Mouse (Mus musculus): ENCODE data around the gene Ankfn1.

Gene Ankfn1

DNA sequence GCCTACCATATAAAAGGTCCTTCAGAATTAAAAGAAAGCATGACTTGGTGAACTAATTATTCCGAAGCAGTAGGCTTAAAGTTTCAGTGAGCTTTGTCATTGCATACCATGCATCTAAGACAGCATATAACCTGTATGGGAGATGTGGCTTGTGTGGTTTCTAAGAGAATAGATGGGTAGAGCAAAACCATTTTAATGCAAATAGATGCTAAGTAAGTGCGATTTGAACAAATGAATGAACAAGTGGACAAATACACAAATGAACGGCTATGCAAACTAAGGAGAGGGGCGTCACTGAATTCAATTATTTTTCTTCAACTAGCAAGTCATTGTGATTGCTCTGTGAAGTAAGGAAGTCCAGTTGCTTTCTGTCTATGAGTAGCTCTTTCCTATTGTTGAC, 198.3 kb downstream of the Ankfn1 start:
- no peak for DNase-seq (ENCODE audit: low spot score in 2 of 2)

DNA sequence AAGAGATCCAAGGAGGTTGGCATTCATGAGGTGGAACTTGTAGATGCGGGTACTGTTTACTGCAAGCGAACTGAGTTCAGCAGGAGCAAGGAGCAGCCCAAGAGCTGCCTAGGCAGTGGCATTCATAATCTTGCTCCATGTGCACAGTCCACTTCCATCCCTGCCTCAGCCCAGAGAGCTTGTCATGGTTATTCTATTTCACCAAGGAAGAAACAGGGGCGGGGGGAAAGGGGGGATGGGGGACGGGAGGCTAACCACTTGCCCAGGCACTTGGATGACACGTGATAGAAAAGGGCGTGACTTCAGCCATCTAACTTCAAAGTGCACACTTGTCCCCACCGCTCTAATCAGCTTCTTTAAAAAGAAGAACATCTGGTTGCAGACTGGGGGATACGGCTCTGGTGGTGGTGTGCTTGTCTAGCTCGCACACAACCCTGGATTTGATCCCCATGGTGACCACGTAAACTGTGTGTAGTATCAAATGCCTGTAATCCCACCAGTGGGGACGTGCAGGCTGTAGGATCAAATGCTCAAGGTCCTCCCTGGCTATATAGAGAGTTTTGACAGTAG, 203.1 kb downstream of the Ankfn1 start:
- no peak for DNase-seq (ENCODE audit: low spot score in 2 of 2)

DNA sequence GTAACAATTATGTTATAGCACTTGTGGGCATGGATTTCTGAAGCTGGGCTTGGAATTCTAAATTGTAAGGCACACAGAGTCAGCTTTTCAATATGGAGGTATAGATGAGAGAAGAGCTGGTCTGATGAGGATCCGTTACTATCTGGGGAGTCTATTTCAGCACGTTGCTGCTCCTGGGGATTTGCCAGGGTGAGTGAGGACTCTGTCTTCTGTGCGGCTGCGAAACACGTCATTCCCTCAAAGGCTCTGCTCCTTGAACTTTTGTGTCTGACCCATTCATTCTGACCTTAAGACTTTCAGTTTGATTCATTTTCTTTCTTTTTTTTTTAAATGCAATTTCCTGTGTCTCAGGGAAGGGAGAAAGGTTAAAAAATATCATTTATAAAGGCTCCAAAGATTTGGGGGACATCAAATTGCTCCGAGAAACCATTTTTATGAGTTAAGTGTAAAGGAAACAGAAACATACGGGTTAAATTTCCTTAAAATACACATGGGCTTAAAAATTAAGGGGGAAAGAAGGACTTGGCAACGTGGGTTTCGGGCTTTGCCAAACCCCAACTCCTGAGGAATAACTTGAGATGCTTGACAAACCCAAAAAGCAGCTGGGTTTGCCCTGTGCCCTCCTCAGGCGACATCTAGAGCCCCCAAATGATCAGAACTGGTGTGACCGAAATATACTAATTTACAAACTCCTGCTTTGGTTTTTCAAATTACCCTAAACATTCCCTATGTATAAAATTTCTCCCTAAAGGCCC, 207.9 kb downstream of the Ankfn1 start:
- no peak for DNase-seq (ENCODE audit: low spot score in 2 of 2)

DNA sequence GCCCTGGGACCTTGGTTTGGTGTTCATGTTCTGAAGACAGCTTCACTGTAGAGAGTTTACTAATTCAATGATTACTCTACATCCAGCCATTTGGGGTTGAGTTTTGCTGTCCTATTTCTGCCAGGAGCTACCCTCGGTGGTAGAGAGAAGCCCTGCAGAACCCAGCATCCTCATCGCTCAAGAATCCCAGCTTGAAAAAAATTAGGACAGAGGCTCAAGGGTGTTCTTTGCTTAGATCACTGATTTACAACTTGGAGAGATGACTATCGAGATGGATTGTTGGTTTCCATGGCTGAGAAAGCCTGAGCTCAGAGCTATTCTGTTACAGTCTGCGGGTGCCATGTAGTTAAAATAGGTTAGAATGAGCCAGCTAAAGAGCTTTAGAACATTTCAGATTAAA, 209.2 kb downstream of the Ankfn1 start:
- no peak for DNase-seq (ENCODE audit: low spot score in 2 of 2)

DNA sequence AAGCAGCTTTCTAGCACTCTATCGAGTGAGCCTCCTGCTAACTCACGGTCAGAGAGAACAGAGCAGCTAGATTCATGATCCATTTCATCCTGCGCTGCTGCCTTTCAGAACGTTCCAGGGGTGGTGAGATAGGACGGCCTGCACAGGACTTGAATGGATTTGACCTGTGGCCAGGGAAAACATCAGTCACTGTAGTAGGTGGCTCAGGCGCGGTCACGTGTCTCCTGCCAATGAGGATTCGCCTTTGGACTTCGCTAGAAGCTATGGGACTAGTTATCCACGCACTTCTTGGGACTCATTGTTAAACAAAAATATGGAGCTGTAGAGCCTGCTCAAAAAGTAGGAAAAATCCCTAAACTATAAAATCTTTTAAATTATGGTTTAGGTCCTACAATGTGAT, 226.0 kb downstream of the Ankfn1 start:
- no peak for DNase-seq (ENCODE audit: low spot score in 2 of 2)

DNA sequence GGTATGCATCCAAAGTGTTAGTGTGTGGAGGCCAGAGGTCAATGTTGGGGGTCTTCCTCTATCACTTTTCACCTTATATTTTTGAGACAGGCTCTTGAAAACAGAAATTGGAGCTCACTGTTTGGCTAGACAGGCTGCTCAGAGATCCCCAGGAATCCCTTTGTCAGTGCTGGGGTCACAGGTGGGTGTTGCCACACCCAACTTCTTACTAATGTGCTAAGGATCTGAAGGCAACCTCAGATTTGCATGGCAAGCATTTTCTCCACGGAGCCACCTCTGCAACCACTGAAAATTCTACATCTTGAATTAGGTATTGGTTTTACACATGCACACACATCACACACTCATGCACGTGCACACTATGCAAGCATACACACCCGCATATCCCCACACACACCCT, 226.5 kb downstream of the Ankfn1 start:
- DNase-seq (ENCODE audit: low spot score in 2 of 2), result no peak

DNA sequence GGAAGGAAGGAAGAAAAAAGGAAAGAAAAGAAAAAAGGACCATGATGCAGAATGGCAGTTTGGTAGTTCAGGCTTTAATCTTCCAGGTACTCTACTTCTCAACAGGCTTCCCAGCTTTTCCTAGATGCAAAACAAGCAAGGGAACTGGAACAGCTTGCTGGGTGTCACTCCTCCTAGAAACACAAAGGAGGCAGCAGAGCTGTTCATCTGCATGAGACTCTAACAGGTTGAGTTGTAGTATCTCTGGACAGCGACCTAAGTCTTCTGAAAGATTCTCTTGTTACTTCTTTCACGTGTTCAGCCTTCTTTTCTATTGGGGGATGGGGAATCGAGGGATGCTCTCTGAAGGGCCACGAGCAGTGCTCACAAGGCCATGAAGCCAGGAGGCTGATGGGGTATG, 228.7 kb downstream of the Ankfn1 start:
- no peak for DNase-seq (ENCODE audit: low spot score in 2 of 2)

DNA sequence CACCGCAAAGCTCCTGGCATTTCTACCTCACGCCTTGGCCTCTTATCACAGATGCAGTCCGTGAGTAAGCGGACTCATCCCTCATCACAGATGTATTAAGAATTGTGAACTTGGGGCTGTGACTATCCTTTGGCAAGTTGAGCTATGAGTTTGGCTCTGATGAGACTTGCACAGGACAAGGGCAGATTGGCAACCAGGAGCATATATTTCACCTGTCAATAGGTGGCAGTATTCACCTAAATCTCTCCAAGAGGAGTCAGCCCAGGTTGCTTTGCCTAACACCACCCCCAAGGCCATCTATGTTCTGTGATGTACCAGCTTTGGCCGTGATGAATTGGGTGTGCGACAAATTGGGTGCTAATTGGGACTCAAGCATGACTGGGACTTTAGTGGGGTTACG, 231.3 kb downstream of the Ankfn1 start:
- peak in 1 of 2 experiments; percentile 35 for DNase-seq (ENCODE audit: low spot score in 2 of 2)

DNA sequence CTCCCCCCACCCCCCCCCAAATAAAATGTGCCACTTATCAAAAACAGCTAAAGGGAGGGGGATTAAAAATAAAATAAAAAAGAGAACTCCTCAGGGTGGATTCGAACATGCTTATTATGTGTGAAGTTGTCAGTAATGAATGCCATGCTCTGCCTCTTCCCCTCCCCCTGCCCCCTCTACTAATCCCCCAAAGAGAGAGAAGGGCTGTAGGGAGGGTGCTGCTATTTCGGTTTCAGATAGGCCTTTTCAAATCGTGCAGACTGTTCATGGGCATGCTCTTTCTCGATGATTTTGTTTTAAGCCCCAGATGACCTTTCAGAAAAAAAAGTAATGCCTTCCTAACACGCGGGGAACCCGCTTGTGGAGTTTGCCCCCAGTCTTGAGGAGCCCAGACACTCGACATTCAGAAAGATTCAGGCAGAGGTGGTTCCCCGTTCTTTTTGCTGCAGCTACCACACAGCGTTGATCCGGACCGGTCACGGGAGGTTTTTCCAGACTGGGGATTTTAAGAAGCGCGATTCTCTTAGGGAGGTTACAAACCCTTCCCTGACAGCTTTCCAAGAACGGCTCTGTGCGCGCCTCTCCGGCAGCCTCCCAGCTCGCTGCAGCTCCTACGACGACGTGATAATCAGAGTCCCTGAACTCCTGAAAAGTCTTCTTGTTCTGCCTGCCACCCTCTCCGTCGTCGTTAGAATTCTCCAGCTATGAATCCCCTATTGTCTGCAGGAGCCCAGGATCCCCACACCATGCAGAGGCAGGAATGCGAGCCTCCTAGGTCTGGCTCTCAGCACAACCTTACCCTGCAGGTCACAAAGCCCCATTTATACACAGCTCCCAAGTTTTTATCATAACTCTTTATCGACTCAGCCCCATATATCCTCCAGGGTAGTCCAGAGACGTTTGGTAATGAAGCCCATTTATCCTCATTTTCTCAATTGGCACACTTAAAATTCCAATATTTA, 232.3 kb downstream of the Ankfn1 start:
- no peak for DNase-seq (ENCODE audit: low spot score in 2 of 2)

DNA sequence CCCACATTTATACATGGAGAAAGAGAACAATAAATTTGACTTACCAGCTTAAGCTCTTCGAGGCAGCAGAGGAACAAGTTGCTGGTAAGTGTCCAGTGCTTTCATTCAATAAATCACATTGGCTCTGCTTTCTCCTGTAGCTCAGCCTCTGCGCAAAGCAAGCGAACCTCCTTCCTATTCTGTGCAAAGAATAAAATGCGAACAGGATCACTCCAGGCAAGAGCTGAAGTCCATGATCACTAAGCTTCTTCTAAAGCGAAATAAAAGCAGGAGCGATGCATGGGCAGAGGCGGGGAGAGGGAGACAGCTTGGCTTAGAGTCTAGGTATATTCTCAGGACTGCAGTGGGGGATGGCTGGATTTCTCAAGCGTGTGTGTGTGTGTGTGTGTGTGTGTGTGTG, 239.1 kb downstream of the Ankfn1 start:
- no peak for DNase-seq (ENCODE audit: low spot score in 2 of 2)

DNA sequence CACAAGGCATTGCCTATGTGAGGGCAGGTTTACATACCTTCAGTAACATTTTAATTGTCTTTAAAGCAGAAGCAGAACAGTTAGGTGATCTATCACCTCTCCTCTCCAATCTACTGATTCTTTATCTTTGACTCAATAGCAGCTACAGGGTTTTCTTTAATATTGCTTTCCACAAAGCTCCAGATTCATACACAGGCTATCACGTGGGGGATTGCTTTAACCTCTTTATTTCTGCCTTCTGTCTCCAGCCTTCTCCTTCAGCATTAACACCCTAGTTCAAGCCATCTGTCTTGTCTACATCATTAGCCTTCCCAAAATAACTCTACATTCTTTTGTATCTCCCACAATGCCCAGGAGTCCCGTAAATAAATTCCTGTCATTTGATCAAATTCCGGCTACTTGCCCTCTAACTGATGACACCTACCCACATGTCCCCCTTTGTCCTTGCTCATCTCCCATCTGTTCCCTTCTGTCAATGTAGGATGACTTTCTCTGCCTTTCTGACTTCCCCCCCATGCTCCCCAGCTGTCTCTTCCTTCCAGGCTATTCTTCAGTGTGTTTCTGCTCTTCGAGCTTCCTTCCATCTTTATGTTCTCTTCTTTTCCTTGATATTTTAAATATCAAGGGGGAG, 249.5 kb downstream of the Ankfn1 start:
- no peak for DNase-seq (ENCODE audit: low spot score in 2 of 2)

DNA sequence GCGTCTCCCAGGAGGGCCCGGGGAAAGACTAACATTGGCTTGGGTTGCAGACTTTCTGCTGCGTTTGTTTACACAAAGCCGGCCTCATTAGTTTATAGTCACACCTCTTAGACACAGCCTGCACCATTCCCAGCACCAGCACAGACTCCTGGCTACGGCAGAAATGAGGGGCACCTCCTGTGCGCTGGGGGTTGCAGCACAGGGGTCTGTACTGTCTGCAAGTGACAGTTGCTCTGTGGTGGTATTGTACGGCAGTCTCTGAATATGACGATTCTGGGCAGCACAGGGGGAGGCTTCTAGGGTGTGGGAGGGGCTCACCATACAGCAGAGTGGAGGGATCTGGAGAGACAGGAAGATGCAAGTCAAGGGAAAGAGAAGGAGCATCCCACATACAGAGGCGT, 262.0 kb downstream of the Ankfn1 start:
- no peak for DNase-seq (ENCODE audit: low spot score in 2 of 2)

DNA sequence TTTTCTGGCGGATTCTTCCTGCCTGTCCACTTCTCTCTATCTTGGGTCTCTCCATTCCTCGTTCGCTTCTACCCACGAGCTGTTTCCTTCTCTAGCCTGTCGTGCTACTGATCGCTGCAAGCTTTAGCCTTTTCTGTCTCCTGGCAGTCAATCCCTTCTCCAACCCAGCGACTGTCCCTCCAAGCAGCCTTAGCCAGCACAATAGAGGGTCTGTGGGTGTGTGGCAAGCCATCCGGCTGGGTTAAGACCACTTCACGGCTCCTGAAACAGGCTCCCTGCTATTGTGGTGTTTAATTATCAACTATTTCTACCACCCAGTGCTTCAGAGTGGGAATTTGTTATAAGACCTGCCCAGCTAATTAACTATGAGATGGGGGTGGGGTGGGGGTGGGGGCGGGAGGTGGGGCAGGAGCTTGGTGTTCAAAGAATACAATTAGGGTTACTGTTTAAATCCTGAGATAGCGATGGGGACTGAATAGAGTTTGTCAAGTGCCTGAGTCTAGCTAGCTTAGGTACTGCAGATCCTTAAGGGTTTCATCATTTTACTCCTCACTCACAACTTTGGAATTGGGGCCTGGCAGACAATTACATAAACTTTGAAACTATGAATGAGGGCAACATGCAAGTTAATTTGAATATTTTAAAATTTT, 268.7 kb downstream of the Ankfn1 start:
- no peak for DNase-seq (ENCODE audit: low spot score in 2 of 2)

DNA sequence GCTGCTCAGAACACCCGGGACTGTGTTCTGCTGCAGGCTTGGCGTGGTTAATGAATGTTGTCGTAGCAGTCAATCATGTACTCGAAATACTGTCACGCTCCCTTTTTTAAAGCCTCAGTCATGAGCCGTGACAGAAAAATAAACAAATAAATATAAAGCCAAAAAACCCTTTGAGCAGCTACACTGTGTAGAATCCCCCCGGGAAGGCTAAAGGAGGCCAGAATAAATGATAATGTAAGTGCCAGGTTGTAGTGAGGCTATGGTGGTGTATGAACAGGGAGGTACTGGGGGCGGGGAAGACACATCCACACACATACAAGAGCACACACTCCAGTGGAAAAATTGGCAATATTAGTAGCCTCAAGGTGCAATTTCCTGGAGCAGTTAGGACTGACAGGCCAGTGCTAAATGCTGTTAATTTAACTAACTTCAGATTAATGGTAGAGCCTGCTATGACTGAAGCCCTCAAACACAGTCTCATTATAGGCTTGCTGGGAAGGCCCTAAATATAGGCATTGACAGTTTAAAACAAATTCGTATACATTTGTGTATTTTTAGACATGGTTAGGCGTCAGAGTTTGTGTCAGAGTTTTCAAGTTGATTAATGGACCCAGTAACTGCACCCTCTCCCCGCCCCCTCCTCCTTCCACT, 270.7 kb downstream of the Ankfn1 start:
- DNase-seq (ENCODE audit: low spot score in 2 of 2), result no peak

DNA sequence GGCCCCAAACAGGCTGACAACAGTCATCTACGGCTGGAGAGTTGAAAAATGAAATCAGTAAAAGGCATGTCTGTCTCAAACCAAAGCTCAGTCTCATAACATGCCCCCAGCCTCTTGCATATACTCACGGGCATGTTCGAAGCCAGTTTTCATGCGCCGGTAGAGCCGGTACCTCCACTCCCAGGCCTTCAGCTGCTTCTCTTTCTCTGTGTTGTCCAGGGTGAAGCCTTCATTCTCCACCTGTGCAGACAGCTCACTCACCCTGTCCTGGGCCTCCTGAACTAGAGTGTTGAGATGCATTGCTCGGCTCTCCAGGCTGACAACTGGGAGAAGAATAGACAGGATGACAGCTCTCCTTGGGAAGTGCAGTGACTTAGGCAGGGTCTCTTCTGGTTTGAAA, 272.4 kb downstream of the Ankfn1 start:
- no peak for DNase-seq (ENCODE audit: low spot score in 2 of 2)

DNA sequence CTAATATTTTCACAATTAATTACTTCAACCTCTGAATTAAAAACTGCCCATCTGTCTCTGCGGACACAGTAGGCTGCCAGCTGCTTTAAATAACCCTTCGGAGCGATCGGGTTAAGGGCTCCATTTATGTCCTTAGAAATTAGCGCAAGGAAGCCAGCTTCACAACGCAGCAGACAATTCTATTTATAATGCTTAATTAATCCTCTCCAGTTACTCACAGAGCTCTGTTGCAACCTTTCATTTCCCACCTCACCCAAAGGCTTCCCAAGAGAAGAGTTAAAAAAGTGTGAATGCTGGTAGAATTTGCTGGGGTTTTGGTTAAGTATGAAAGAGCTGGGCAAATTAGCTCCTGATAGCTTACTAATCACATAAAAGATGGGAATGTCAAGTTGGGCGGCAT, 275.7 kb downstream of the Ankfn1 start:
- DNase-seq (ENCODE audit: low spot score in 2 of 2), result no peak

DNA sequence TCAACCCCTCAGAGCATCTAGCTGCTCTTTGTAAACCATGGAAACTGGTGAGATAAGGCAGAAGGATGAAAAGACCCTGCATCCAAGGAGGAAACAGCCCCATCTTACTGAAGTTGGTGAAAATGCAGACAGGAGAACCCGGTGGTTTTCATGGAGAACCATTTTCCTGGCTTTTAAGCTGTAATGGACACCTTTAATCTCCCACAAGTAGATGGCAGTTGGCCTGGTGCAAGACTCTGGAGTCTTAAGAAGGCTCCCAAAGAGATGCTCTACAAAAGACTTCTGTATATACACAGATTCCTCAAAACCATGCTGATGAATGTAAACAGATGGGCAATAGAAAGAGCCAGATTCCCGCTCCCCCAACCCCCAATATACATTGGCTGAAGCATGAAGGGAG, 276.5 kb downstream of the Ankfn1 start:
- no peak for DNase-seq (ENCODE audit: low spot score in 2 of 2)

DNA sequence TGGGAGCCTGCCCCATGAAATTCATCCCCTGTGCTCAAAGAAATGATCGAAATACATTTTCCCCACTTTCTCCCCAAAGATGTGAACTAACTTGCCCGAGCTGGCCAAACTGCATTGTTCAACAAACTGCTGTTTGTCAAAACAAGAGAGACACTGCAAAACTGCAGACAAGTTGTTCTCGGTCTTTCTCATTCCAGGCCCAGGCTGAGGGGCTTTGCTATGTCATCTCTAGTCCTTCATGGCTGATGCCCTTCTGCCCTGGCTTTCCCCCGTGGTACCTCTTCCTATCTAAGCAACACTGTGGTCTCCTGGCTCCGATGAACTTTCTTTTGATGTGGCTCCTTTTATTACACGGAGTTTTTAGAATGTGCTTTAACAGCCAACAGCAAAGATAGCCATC, 296.4 kb downstream of the Ankfn1 start:
- DNase-seq (ENCODE audit: low spot score in 2 of 2), result no peak

DNA sequence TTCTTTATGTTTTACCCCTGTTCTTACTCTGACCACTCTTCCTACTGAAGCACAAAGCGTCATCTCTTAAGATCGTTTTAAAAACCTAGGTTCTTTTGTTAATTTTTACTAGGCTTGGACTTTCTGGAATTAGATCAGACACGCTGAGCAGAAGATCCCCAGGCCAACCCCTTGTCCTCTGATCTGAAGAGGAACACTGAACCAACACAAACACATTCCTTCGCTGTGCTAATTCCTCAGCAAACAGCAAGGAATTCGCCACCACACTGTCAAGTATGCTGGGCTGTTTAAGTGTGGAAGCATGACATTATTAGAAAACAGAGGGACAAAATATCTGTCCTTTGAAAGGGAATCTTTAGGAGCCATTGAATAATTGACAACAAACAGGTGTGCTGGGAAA, 300.5 kb downstream of the Ankfn1 start:
- DNase-seq (ENCODE audit: low spot score in 2 of 2), result no peak

DNA sequence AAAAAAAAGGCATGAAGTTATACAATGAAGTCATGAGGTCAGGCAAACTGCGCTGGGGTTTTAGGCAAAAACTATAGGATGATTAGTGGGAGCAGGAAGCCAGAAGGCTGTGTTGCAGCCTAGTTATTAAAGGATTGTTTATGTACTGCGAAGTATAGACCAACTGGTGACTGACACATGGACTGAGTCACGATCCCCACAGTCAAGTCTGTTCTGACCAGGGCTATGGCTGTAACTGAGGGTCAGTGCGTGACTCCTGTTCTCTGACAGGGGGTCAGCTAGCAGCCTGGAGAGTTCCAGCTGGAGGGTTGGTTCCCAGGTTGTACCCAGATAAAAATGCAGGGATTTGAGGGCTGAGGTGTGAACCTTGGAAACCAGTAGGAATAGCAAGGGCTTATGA, 301.4 kb downstream of the Ankfn1 start:
- no peak for DNase-seq (ENCODE audit: low spot score in 2 of 2)

DNA sequence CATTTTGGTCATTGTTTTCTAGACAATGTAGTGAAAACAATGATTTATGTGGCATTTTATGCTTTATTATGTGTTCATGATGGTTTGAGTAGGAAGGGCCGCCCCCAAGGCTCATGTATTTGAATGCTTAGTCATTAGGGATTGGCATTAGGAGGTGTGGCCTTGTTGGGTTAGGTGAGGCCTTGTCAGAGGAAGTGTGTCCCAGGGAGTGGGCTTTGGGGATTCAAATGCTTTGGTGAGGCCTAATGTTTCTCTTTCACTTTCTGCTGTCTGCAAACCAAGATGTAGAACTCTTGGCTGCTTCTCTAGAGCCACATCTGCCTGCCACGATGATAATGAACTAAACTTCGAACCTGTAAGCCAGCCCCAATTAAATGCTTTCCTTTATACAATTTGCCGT, 304.6 kb downstream of the Ankfn1 start:
- DNase-seq (ENCODE audit: low spot score in 2 of 2), result no peak

Data from urinary bladder, postnatal 36 days (tissue).